In genomic region chr2:103971838-103972237, GRCm38 (mm10) we compare ENCODE assay signal across 11 mouse cellular contexts. TPM values are rescaled to one million over a fixed set of nuclear protein-coding genes. Genes with fewer than 3 reads are reported as not detected.
DNase-seq lines count a peak whose midpoint lies in the region; ATAC-seq lines count a peak whose summit lies in the region.
"Had no signal": no experiment of that assay in that cellular context is flagged by ENCODE, and none has a peak within 500 bp of the region (broad histone marks: within the 10 kb centered on the region; RNA-seq: fewer than 3 reads in every experiment).

No protein-coding gene starts in this region.

- peaks cover 10% of the 10 kb centered on the region; the same call in 1 of the 2 replicates for H3K36me3 ChIP-seq in heart, embryonic 12.5 days
- H3K36me3 ChIP-seq in neural tube, embryonic 12.5 days: no peaks in the 10 kb centered on the region
- H3K36me3 ChIP-seq in limb, embryonic 12.5 days: no peaks in the 10 kb centered on the region
- no peaks in the 10 kb centered on the region for H3K36me3 ChIP-seq in neural tube, embryonic 15.5 days

- no peak for ATAC-seq in heart, embryonic 12.5 days (ENCODE audit: insufficient number of reproducible peaks, low FRiP score)
- ATAC-seq in neural tube, embryonic 12.5 days (ENCODE audit: low FRiP score, low read depth): no peak
- ATAC-seq in limb, embryonic 12.5 days (ENCODE audit: insufficient number of reproducible peaks, insufficient read depth, low FRiP score, low TSS enrichment, low read depth): no peak
- ATAC-seq in neural tube, embryonic 15.5 days (ENCODE audit: low FRiP score): no peak

- peak overlapping the region; percentile 95 for H3K4me3 ChIP-seq in heart, embryonic 12.5 days
- H3K4me3 ChIP-seq in neural tube, embryonic 12.5 days: peak overlapping the region; percentile 79; the same call in 1 of the 2 replicates
- peak overlapping the region; percentile 76; the same call in 1 of the 2 replicates for H3K4me3 ChIP-seq in limb, embryonic 12.5 days (replicated peaks)
- peak overlapping the region; percentile 78 for H3K4me3 ChIP-seq in neural tube, embryonic 15.5 days (replicated peaks)

- H3K4me2 ChIP-seq in heart, embryonic 12.5 days: peak overlapping the region; percentile 97
- peak overlapping the region; percentile 90 for H3K4me2 ChIP-seq in neural tube, embryonic 12.5 days (replicated peaks)
- peak overlapping the region; percentile 97 for H3K4me2 ChIP-seq in limb, embryonic 12.5 days
- peak overlapping the region; percentile 87 for H3K4me2 ChIP-seq in neural tube, embryonic 15.5 days

- no peaks in the 10 kb centered on the region for H3K9me3 ChIP-seq in heart, embryonic 12.5 days (replicated peaks)
- no peaks in the 10 kb centered on the region for H3K9me3 ChIP-seq in neural tube, embryonic 12.5 days
- H3K9me3 ChIP-seq in limb, embryonic 12.5 days: no peaks in the 10 kb centered on the region
- H3K9me3 ChIP-seq in neural tube, embryonic 15.5 days (replicated peaks): no peaks in the 10 kb centered on the region

- H3K9ac ChIP-seq in heart, embryonic 12.5 days: no peak overlapping the region
- H3K9ac ChIP-seq in neural tube, embryonic 12.5 days: no peak overlapping the region
- no peak overlapping the region for H3K9ac ChIP-seq in limb, embryonic 12.5 days (replicated peaks)
- no peak overlapping the region for H3K9ac ChIP-seq in neural tube, embryonic 15.5 days (replicated peaks)

- intact Hi-C loops in heart, postnatal 36 days (cut with DNase I): loop anchor here (2.0 to 5.0 kb wide), 4 partner anchors 71 to 615 kb away; partner anchors contain the start of genes Abtb2 and Nat10

- DNase-seq in heart, postnatal 36 days: no peak
- no peak for DNase-seq in neural tube, embryonic 10.5 days (ENCODE audit: extremely low spot score, low spot score)
- no peak for DNase-seq in layer of hippocampus, postnatal 36 days
- DNase-seq in thymus, postnatal 10 days (ENCODE audit: low spot score in 2 of 2): no peak
- DNase-seq: cerebellum, adult 9-10 months had no signal

- H3K27me3 ChIP-seq in heart, embryonic 12.5 days (replicated peaks): peaks cover 31% of the 10 kb centered on the region
- H3K27me3 ChIP-seq in neural tube, embryonic 12.5 days (replicated peaks): peaks cover 22% of the 10 kb centered on the region
- H3K27me3 ChIP-seq in limb, embryonic 12.5 days: peaks cover 55% of the 10 kb centered on the region
- H3K27me3 ChIP-seq in neural tube, embryonic 15.5 days (replicated peaks): peaks cover 4% of the 10 kb centered on the region; the same call in 1 of the 2 replicates

- H3K27ac ChIP-seq in heart, embryonic 12.5 days (ENCODE audit: poor library complexity, severe bottlenecking): no peak overlapping the region
- no peak overlapping the region for H3K27ac ChIP-seq in neural tube, embryonic 12.5 days
- no peak overlapping the region for H3K27ac ChIP-seq in limb, embryonic 12.5 days
- 0 out of 2 replicates have a peak overlapping the region, but pooled peaks have one; percentile 10 for H3K27ac ChIP-seq in neural tube, embryonic 15.5 days (replicated peaks)

- 32% methylated on average over 3 of the region's 3 CpGs for WGBS in heart, embryonic 12.5 days
- WGBS in neural tube, embryonic 12.5 days: 17% methylated on average over 3 of the region's 3 CpGs
- WGBS in limb, embryonic 12.5 days: 8% methylated on average over 3 of the region's 3 CpGs
- WGBS in neural tube, embryonic 15.5 days: 11% methylated on average over 3 of the region's 3 CpGs

- 0 out of 2 replicates have a peak, but pooled peaks cover 6% of the 10 kb centered on the region for H3K4me1 ChIP-seq in heart, embryonic 12.5 days (replicated peaks)
- H3K4me1 ChIP-seq in neural tube, embryonic 12.5 days: peaks cover 13% of the 10 kb centered on the region
- peaks cover 23% of the 10 kb centered on the region for H3K4me1 ChIP-seq in limb, embryonic 12.5 days (replicated peaks)
- peaks cover 26% of the 10 kb centered on the region for H3K4me1 ChIP-seq in neural tube, embryonic 15.5 days

RNA-seq across cellular contexts. Expression of gene Lmo2, which starts 14.1 kb away (rescaled TPM):
- polyA plus RNA-seq in heart, embryonic 12.5 days (2016; fragmentation: Nextera tagmentation; extraction: Ambion mirVana): 22.3 and 24.9 TPM in 2 replicates
- 10 to 100 TPM; 21.1 to 25.3 TPM for total RNA-seq in heart, postnatal 36 days (2021)
- 44.2 and 46.3 TPM in 2 replicates for polyA plus RNA-seq in neural tube, embryonic 12.5 days (2016; fragmentation: Nextera tagmentation; extraction: Ambion mirVana)
- polyA plus RNA-seq in limb, embryonic 12.5 days (2016; fragmentation: Nextera tagmentation; extraction: Ambion mirVana): 20.0 and 22.6 TPM in 2 replicates
- polyA plus RNA-seq in neural tube, embryonic 15.5 days (2015; fragmentation: Nextera tagmentation; extraction: Ambion mirVana): 49.6 and 55.4 TPM in 2 replicates
- 10 to 100 TPM; 20.0 TPM for total RNA-seq in layer of hippocampus, postnatal 36 days (2021)

RNA-seq across cellular contexts. Expression of gene Fbxo3, which starts 55.7 kb away (rescaled TPM):
- 46.5 and 46.7 TPM in 2 replicates for polyA plus RNA-seq in heart, embryonic 12.5 days (2016; fragmentation: Nextera tagmentation; extraction: Ambion mirVana)
- 10 to 100 TPM; 55.3 to 56.7 TPM for total RNA-seq in heart, postnatal 36 days (2021)
- polyA plus RNA-seq in neural tube, embryonic 12.5 days (2016; fragmentation: Nextera tagmentation; extraction: Ambion mirVana): 53.7 and 57.6 TPM in 2 replicates
- polyA plus RNA-seq in limb, embryonic 12.5 days (2016; fragmentation: Nextera tagmentation; extraction: Ambion mirVana): 54.7 and 55.0 TPM in 2 replicates
- polyA plus RNA-seq in neural tube, embryonic 15.5 days (2015; fragmentation: Nextera tagmentation; extraction: Ambion mirVana): 70.0 and 70.9 TPM in 2 replicates
- total RNA-seq in layer of hippocampus, postnatal 36 days (2021): 10 to 100 TPM; 48.7 to 49.2 TPM

RNA-seq across cellular contexts. Expression of gene 4931422A03Rik, which starts 56.3 kb away (rescaled TPM):
- polyA plus RNA-seq in heart, embryonic 12.5 days (2016; fragmentation: Nextera tagmentation; extraction: Ambion mirVana): 1.9 and 2.0 TPM in 2 replicates
- not detected for total RNA-seq in heart, postnatal 36 days (2021)
- 2.2 and 2.7 TPM in 2 replicates for polyA plus RNA-seq in neural tube, embryonic 12.5 days (2016; fragmentation: Nextera tagmentation; extraction: Ambion mirVana)
- 2.6 and 3.4 TPM in 2 replicates for polyA plus RNA-seq in limb, embryonic 12.5 days (2016; fragmentation: Nextera tagmentation; extraction: Ambion mirVana)
- polyA plus RNA-seq in neural tube, embryonic 15.5 days (2015; fragmentation: Nextera tagmentation; extraction: Ambion mirVana): 2.5 and 3.1 TPM in 2 replicates
- total RNA-seq in layer of hippocampus, postnatal 36 days (2021): not detected
- total RNA-seq: gastrocnemius, adult 18-20 months; left cerebral cortex, postnatal 14 days had no signal
